Mouse (Mus musculus) induced T-regulatory cell, adult 2 months (primary cell): ENCODE measurements around the gene Prrt2.

ENCODE experiments used
- DNase-seq: peaks from one replicate; pipeline ENCODE4 v3.0.0-alpha.2; 2012; ENCODE audit warnings: low read depth

Prrt2 gene

GRCm38 (mm10) chr7:127003620-127004019 lies 17.4 kb downstream of the Prrt2 start:
- no peak for DNase-seq

DNA sequence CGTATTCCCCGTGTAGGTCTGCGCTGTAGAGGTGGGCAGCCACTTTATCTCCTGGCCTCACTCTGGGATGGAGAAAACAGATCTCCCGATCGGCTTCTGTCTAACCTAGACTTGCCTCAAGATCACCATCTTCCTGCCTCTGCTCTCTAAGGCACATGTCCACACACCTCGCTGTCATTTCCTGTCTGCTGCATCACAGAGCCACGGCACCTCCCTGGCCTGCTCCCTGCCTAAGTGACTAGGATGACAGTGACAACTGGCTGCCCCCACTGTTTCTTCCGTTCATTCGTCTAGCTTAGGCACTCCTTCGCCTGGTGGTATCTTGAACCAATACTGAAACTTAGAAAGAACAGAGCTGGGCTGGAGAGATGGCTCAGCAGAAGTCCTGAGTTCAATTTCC lies 21.4 kb downstream of the Prrt2 start:
- DNase-seq: peak; percentile 66

GRCm38 (mm10) chr7:126996449-126996848 lies 24.6 kb downstream of the Prrt2 start:
- no peak for DNase-seq

DNA sequence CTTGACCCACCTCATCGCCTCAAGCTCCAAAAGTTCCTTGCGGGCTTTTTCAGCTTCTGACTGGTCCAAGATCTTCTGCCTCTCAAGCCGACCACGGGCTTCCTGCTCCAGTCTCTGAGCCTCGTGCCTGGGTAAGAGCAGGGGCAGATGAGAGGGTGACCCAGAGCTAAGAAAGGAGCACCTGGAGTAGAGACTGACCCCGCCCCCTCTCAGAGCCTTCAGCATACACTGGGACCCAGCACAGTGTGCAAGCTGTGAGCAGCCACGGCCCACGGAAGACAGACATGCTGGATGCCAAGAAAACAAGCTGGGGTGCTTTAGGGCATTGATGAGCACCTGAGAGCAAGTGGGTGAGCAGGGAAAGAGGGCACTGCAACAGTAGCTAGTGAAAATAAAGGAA lies 32.2 kb downstream of the Prrt2 start:
- DNase-seq: no peak

DNA sequence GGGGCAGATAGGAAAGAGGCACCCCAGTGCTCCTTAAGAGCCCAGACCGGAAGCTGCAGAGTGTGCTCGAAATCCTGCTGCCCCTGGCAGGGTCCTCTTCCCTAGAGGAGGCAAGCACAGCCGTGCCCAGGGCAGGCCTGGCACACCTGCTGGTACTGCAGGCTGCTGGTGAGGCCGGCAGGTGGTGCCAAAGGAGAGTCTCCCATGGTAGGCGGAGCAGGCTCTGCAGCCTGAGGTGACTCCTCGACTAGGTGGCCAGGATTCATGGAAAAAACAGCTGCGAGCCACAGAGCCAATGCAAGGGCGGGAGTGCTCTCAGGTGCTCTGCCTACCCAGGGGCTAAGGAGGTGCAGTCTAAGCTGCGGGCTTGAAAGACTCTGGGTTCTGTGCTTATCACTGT lies 34.7 kb downstream of the Prrt2 start:
- peak; percentile 48 for DNase-seq

DNA sequence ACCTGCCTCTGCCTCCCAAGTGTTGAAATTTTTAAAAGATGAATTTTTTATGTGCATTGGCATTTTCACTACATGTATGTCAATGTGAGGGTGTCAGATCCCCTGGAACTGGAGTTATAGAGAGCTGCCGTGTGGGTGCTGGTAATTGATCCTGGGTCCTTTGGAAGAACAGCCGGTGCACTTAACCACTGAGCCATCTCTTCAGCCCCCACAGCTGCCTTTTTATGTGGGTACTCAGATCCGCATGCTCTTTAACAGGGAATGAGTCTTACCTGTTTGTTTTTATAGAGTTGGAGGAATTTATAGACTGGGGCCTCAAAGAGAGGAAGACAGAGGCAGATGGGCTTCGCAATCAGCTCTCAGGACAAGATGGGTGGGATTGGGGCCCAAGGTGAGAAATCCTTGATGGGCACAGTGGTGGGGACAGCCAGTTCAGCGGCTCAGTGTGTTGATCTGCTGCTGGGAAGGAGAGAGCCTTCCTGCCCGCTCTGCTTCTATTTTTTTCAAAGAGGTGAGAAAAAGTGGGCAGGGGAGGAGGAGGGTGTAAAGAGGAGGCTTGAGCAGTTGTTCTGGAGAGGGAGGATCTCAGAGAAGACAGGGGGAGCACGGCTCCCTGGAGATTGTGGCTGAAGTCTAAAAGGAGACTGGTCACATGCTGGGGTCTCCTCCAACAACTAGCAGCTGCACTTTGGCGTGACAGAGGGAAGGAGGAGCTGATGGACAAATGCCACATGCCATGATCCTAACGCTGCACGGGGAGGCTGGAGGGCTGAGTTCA lies 36.2 kb downstream of the Prrt2 start:
- DNase-seq: no peak

DNA sequence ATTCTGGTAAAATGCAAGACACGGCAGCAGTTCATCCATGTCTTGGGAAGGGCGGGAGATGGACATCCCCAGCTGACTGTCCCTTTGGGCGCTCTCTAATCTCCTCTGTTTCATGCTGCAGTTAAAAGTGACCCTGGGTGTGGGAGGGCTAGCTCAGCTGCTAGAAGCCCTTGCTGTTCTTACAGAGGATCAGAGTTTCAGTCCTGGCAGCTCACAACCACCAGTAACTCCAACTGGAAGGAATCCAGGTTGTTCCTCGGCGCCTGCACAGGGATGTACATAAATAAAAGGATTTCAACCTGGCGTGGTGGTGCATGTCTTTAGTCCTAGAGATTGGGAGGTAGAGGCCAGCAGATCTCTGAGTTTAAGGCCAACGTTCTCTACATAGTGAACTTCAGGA lies 37.9 kb downstream of the Prrt2 start:
- no peak for DNase-seq

- no peak for DNase-seq
Observed at GRCm38 (mm10) chr7:126982054-126982453, 39.0 kb downstream of the Prrt2 start.

DNA sequence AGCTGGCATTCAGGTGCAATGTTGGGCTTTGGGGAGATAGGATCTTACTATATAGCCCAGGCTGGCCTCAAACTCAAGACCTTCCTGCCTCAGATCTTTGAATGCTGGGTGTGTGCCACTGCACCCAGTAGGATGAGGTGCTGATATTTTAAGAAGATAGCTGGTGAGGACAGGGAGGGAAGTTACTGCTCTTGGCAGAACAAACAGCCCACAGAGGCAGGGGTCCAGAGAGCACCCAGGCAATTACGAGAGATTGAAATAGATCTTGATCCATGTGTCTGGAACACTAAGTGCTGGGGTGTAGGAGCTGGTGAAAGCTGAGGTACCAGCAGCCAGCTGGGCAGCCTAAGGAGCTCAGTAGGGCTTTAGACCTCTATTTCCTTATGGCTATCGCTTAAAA lies 39.4 kb downstream of the Prrt2 start:
- no peak for DNase-seq

DNA sequence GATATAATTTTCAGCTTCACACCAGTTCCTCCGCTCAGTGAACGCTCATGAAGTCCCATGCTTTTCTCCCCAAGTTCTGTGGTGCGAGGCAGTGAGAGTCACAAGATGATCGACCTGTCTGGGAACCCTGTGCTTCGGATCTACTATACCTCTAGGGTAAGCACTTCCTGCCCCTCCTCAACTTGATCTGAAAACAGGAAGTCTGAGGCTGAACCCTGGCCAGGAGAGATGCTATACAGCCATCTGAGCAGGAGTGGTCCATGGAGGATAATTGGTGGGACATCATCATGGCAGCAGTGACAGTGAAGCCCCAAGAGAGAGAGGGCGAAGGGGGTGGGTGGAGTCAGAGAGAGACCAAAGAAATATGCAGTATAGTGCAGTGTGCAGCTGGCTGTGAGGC lies 42.2 kb downstream of the Prrt2 start:
- DNase-seq: peak; percentile 59

- DNase-seq: peak; percentile 34
Observed at GRCm38 (mm10) chr7:126976878-126977459, 44.0 kb downstream of the Prrt2 start.

DNA sequence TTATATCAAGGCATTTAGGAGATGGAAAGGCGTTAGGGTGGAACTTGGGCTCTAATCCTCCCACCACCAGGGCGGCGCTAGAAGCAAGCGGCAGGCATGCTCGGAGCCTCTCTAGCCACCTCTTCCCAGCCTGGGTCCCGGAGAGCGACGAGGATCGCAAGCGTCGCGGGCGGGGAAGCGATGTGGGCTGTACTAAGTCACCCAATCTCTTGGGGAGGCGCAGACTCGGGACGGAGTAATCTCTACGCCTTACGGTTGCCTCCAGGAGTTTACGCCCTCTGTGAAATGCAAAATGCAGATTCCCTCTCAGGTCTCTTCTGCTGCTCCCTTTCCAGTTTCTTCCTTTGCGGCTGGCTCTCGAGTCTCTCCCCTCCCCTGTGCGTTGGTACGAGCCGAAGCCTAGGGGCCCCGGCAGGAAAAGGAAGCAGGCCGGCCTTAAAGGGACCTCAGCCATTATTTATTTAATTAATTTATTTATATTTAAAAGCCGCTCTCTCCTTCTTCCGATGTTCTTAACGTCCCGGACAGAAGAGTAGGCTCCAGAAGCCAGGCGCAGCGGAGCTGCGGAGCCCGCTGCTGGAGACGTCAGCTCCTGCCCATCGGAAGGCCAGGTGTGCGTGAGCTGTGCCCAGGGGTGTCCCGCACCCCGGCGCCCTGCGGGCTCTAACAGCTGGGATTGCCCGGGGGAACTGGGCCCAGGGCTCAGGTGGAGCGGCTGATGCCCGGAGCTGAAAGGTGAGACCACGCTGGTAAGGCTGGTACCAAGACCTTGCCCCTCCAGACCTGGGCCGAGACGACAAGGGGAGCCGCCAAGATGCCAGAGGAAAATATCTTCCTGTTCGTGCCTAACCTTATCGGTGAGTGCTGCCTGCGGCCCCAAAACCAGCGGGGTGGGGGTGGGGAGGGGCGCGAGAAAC lies 44.8 kb downstream of the Prrt2 start, which contains the start of gene Cdiptos:
Cdiptos (minus strand) TSS at position 149 of the 917 bp plus-strand sequence.
- DNase-seq: peak; percentile 98

- DNase-seq: no peak
Observed at GRCm38 (mm10) chr7:126975893-126975949, 45.3 kb downstream of the Prrt2 start, which contains the start of gene Cdipt. Cdipt (plus strand) TSS chr7:126975914.

DNA sequence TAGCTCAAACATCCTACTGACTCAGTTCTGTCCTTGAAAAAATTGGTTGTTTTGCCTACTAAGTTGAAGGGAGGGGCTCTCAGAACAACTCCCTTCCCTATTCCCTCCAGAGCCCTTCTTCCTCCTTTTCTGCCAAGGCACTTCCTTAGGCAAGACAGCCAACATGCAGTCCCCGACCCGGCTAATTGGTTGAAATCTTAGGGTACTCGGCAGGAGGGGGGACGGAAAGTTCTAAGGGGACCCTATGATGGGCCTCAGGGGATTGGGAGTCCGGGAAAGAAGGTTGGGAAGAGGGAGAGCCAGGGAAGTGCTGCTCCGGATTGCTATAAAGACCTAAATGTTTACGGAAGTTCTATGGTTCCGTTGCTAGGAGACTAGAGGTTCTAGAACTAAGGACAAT lies 45.5 kb downstream of the Prrt2 start:
- no peak for DNase-seq
